Mouse (Mus musculus): ENCODE results near the gene Gm10959. TPM values are rescaled to one million over a fixed set of nuclear protein-coding genes. Genes with fewer than 3 reads are reported as not detected.

Gm10959 gene
- polyA plus RNA-seq, 1 experiment, result not detected

DNA sequence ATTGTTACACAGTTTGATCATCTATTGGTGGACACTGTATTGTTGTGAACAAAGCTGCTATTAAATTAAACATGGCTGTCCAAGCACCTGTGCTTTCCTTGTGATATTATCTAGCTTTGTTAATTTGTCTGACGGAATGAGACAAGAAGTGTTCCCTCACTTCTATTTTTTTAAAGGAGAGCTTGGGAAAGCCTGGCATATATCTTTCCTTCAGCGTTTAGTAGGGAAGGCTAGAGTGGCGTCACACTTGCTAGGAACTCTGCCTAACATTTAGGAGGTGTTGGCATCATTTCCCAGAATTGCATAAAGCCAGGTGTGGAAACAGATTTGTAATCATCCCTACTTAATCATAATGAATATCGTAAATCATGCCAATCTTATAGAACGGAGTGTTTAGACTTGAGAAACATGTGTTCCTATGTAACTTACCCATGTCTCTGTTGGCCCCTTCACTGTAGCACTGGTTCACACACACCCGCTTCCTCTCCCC, 2.9 kb downstream of the Gm10959 start:
- no peak overlapping the region for H3K4me3 ChIP-seq (ENCODE audit: control insufficient read depth, low read depth, low read length)
- no peak overlapping the region for H3K27ac ChIP-seq (ENCODE audit: control insufficient read depth, insufficient read depth, low read depth, low read length)
- no peaks in the 10 kb centered on the region for H3K27me3 ChIP-seq (ENCODE audit: control insufficient read depth, insufficient read depth, low read length)
- no peak for TF ChIP-seq POLR2A (IDR thresholded peaks at IDR 0.05; ENCODE audit: control insufficient read depth, low read depth, low read length)
- no peak for TF ChIP-seq CTCF (IDR thresholded peaks at IDR 0.05; ENCODE audit: control insufficient read depth, insufficient read depth, insufficient replicate concordance, low read depth, low read length)
- no peaks in the 10 kb centered on the region for H3K36me3 ChIP-seq (ENCODE audit: control insufficient read depth, insufficient read depth, low read length)
- H3K4me1 ChIP-seq (ENCODE audit: control insufficient read depth, insufficient read depth, low read length), result no peaks in the 10 kb centered on the region

DNA sequence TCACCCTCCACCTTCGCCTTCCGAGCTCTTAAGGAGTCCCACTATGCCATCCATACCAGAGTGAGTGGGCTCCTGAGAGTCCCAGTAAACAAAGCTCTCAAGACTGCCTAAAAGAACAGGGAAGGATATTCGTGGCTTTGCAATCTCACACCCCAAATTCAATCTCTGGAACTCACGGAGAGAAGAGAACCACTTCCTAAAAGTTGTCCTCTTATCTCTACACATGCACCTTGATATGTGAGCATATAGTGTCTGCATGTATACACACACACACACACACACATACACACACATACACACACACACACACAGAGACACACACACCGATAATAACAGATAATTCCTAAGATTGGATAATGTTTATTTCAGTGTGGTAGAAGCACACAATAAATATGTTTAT, 3.7 kb downstream of the Gm10959 start:
- Histone ChIP-seq H3K4me1 (ENCODE audit: control insufficient read depth, insufficient read depth, low read length) (no peaks in the 10 kb centered on the region), H3K36me3 (ENCODE audit: control insufficient read depth, insufficient read depth, low read length) (no peaks in the 10 kb centered on the region), H3K4me3 (ENCODE audit: control insufficient read depth, low read depth, low read length) (no peak overlapping the region), H3K27me3 (ENCODE audit: control insufficient read depth, insufficient read depth, low read length) (no peaks in the 10 kb centered on the region), H3K27ac (ENCODE audit: control insufficient read depth, insufficient read depth, low read depth, low read length) (no peak overlapping the region)
- TF ChIP-seq CTCF (IDR thresholded peaks at IDR 0.05; ENCODE audit: control insufficient read depth, insufficient read depth, insufficient replicate concordance, low read depth, low read length) (no peak), POLR2A (IDR thresholded peaks at IDR 0.05; ENCODE audit: control insufficient read depth, low read depth, low read length) (no peak)

DNA sequence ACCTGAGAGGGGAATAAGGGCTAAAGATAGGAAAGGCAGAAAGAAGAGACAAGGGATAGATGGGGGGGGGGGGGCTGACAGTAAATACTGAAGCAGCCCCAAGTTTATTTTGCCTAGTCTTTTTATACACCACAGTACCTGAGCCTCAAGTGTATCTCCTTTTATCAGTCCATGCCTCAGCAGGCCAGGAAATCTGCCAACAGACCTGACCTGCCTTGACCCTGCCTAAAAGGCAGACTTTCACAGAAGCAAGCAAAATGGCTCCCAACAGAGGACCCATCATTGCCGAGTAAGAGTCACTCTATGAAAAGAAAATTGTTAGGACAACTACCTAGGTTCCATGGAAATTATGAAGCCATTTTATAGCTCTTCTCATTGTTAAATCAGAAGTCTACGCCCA, 11.3 kb downstream of the Gm10959 start:
- no peak for TF ChIP-seq POLR2A (IDR thresholded peaks at IDR 0.05; ENCODE audit: control insufficient read depth, low read depth, low read length)
- TF ChIP-seq CTCF (IDR thresholded peaks at IDR 0.05; ENCODE audit: control insufficient read depth, insufficient read depth, insufficient replicate concordance, low read depth, low read length), result no peak
- Histone ChIP-seq H3K27me3 (ENCODE audit: control insufficient read depth, insufficient read depth, low read length) (no peaks in the 10 kb centered on the region), H3K36me3 (ENCODE audit: control insufficient read depth, insufficient read depth, low read length) (no peaks in the 10 kb centered on the region), H3K4me3 (ENCODE audit: control insufficient read depth, low read depth, low read length) (no peak overlapping the region), H3K27ac (ENCODE audit: control insufficient read depth, insufficient read depth, low read depth, low read length) (no peak overlapping the region), H3K4me1 (ENCODE audit: control insufficient read depth, insufficient read depth, low read length) (no peaks in the 10 kb centered on the region)

DNA sequence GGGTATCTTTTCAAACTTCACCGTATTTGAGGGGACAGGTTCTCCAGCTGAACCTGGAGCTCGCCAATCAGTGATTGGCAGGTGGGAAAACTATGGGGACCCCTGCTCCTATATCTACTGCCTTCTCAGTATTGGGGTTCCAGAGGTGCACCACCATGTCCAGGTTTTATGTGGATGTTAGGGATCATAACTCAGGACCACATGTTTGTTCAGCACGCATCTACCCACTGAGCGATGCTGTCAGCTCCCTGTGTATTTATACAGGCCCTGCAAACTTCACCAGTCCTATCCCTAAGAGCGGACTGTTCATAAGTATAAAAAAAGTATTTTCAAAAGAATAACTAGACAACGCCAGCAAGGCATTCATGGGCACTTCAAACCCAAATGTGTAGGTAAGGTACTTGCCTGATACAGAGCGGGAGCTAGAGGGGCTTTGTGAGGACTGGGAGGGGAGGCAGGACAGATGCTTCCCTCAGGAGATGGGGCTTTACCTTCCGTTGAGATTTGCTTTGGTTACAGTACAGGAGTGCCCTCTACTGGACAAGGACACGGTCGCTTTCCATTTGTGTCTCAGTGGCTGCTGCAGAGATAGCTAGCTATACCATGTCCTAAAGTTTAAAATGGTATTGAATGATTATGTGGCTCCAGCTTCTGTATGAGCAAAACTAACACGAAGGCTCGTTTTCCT, 15.3 kb downstream of the Gm10959 start:
- Histone ChIP-seq H3K4me1 (ENCODE audit: control insufficient read depth, insufficient read depth, low read length) (no peaks in the 10 kb centered on the region), H3K27me3 (ENCODE audit: control insufficient read depth, insufficient read depth, low read length) (no peaks in the 10 kb centered on the region), H3K36me3 (ENCODE audit: control insufficient read depth, insufficient read depth, low read length) (no peaks in the 10 kb centered on the region), H3K27ac (ENCODE audit: control insufficient read depth, insufficient read depth, low read depth, low read length) (no peak overlapping the region), H3K4me3 (ENCODE audit: control insufficient read depth, low read depth, low read length) (no peak overlapping the region)
- TF ChIP-seq CTCF (IDR thresholded peaks at IDR 0.05; ENCODE audit: control insufficient read depth, insufficient read depth, insufficient replicate concordance, low read depth, low read length) (peak; percentile 25; the same call in 1 of the 2 replicates), POLR2A (IDR thresholded peaks at IDR 0.05; ENCODE audit: control insufficient read depth, low read depth, low read length) (no peak)

DNA sequence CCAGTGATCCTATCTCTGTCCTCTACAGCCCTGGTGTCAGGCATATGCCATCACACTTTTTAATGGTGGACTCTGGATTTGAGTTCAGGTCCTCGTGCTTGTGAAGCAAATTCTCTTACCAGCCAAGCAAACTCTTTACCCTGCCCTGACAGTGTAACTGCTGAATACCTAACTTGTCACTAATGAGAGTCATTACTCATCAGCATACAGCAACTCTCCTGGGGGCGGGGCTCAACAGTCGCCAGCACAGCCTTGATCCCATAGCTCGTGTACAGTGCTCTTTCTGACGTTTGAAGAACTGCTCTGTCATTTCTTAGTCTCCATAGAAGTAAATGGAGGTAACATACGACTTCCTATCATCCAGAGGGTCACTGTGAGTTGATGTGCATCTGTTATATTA, 20.9 kb downstream of the Gm10959 start:
- H3K27ac ChIP-seq (ENCODE audit: control insufficient read depth, insufficient read depth, low read depth, low read length), result no peak overlapping the region
- H3K36me3 ChIP-seq (ENCODE audit: control insufficient read depth, insufficient read depth, low read length), result no peaks in the 10 kb centered on the region
- H3K4me3 ChIP-seq (ENCODE audit: control insufficient read depth, low read depth, low read length), result no peak overlapping the region
- no peaks in the 10 kb centered on the region for H3K27me3 ChIP-seq (ENCODE audit: control insufficient read depth, insufficient read depth, low read length)
- TF ChIP-seq POLR2A (IDR thresholded peaks at IDR 0.05; ENCODE audit: control insufficient read depth, low read depth, low read length) (no peak), CTCF (IDR thresholded peaks at IDR 0.05; ENCODE audit: control insufficient read depth, insufficient read depth, insufficient replicate concordance, low read depth, low read length) (no peak)
- no peaks in the 10 kb centered on the region for H3K4me1 ChIP-seq (ENCODE audit: control insufficient read depth, insufficient read depth, low read length)

DNA sequence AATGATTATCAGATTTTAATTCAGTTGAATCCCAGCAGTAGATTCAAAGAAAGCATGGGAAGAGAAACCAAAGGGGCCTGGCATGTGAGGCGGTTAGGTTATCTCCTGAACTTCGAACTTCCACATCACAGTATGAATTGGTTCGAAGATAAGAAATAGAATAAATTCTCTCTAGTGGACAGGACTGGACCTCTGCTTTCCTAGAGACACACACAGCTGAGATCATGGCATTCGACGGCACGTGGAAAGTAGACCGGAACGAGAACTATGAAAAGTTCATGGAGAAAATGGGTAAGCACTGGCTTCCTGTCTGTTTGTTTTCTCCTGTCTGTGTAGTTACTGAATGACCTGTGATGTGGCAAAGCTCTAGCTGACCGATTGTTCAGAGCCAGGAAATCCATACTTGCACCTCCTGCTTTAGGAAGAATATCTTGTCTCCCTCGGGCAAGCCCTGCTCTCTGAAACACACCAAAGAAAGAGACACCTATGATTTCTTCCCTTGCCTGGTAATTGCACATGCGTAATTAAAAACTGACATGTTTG, 23.9 kb downstream of the Gm10959 start:
- H3K27me3 ChIP-seq (ENCODE audit: control insufficient read depth, insufficient read depth, low read length), result no peaks in the 10 kb centered on the region
- H3K4me1 ChIP-seq (ENCODE audit: control insufficient read depth, insufficient read depth, low read length), result no peaks in the 10 kb centered on the region
- H3K4me3 ChIP-seq (ENCODE audit: control insufficient read depth, low read depth, low read length), result no peak overlapping the region
- H3K36me3 ChIP-seq (ENCODE audit: control insufficient read depth, insufficient read depth, low read length), result no peaks in the 10 kb centered on the region
- no peak overlapping the region for H3K27ac ChIP-seq (ENCODE audit: control insufficient read depth, insufficient read depth, low read depth, low read length)
- no peak for TF ChIP-seq POLR2A (IDR thresholded peaks at IDR 0.05; ENCODE audit: control insufficient read depth, low read depth, low read length)
- no peak for TF ChIP-seq CTCF (IDR thresholded peaks at IDR 0.05; ENCODE audit: control insufficient read depth, insufficient read depth, insufficient replicate concordance, low read depth, low read length)

DNA sequence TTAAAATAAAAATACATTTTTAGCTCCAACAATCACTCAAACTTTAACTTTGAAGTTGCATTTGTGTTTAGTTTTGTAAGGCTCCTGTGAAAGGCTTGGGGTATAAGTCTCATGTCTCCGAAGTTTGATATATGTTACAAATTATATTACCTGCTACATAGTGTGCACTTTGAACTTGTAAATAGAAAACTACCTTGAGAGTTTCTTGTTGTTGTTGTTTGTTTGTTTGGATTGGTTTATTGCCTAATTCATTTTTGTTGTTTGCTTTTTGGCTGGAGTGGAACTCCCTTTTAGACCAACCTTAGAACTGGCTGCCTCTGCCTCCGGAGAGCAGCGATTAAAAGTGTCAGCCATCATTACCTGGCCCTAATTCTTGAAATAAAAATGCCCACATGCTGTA, 24.4 kb downstream of the Gm10959 start, which contains the start of gene Fabp2:
Gene Fabp2 (plus strand): TSS at position 301 of the 400 bp plus-strand sequence.
- no peak within 1 kb of the TSS for H3K4me3 ChIP-seq (ENCODE audit: control insufficient read depth, low read depth, low read length)
- no peaks in the 10 kb centered on the region for H3K36me3 ChIP-seq (ENCODE audit: control insufficient read depth, insufficient read depth, low read length)
- no peaks in the 10 kb centered on the region for H3K4me1 ChIP-seq (ENCODE audit: control insufficient read depth, insufficient read depth, low read length)
- TF ChIP-seq CTCF (IDR thresholded peaks at IDR 0.05; ENCODE audit: control insufficient read depth, insufficient read depth, insufficient replicate concordance, low read depth, low read length) (no peak), POLR2A (IDR thresholded peaks at IDR 0.05; ENCODE audit: control insufficient read depth, low read depth, low read length) (no peak)
- H3K27me3 ChIP-seq (ENCODE audit: control insufficient read depth, insufficient read depth, low read length), result no peaks in the 10 kb centered on the region
- no peak within 1 kb of the TSS for H3K27ac ChIP-seq (ENCODE audit: control insufficient read depth, insufficient read depth, low read depth, low read length)
